Mouse (Mus musculus) cortical plate, adult 2 months (tissue): ENCODE data around the gene Eno1.

Experiments used
- CTCF ChIP-seq: fragments of 200-500 bp; IDR thresholded peaks from 2 replicates; pipeline ENCODE4 v1.5.1; 2011; ENCODE audit warnings: mild to moderate bottlenecking, control low read depth, low read length; ENCODE audit not compliant: insufficient read depth; ENCODE audit errors: extremely low read depth
- POLR2A ChIP-seq: fragments of 200-500 bp; IDR thresholded peaks from 2 replicates; pipeline ENCODE4 v1.6.1; 2011; ENCODE audit warnings: mild to moderate bottlenecking, low read length, control low read depth; ENCODE audit not compliant: insufficient read depth; ENCODE audit errors: extremely low read depth

DNA sequence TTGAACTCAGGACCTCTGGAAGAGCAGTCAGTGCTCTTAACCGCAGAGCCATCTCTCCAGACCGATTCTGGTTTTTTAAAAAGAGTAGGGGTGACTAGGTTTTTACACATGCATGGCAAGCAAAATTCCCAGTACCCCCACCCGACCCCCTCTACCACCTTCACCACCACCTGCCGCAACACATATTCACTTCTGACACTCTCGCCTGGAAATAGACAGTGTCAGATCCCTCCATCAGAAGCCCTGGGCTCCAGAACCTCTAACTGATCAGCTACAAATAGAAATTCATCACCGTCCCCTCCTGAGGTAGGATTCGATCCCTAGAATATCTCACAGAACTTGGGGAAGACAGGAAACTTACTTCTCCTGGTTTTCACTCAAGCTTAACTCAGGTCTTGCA is 23.1 kb downstream of the Eno1 start:
- no peak for TF ChIP-seq CTCF
- TF ChIP-seq POLR2A, result no peak
